Mouse (Mus musculus): ENCODE data around the gene Ankrd10. TPM values are rescaled to one million over a fixed set of nuclear protein-coding genes. Genes with fewer than 3 reads are reported as not detected.

Gene Ankrd10
- 49.3 and 56.7 TPM in 2 replicates for polyA plus RNA-seq (2015; fragmentation: Nextera tagmentation; extraction: Ambion mirVana)

GRCm38 (mm10) chr8:11635611-11636081, at the start of gene Ankrd10:
TSS of gene Ankrd10 (minus strand) at chr8:11635757.

Small RNA genes within 50 kb of the gene (microRNA-seq; reads per million reads assigned to microRNA genes)
- gene Mir7238, result not detected

Other genes starting within 250 kb of the Ankrd10 start
- 1.4 and 1.8 TPM in 2 replicates for gene Rab20, start 157.0 kb downstream of the Ankrd10 start, polyA plus RNA-seq (2015; fragmentation: Nextera tagmentation; extraction: Ambion mirVana)
- 121 and 131 TPM in 2 replicates for gene Naxd, start 138.3 kb downstream of the Ankrd10 start, polyA plus RNA-seq (2015; fragmentation: Nextera tagmentation; extraction: Ambion mirVana)
- gene Cars2, start 85.0 kb downstream of the Ankrd10 start, polyA plus RNA-seq (2015; fragmentation: Nextera tagmentation; extraction: Ambion mirVana), result 21.7 and 25.5 TPM in 2 replicates
- 46.5 and 48.0 TPM in 2 replicates for gene Ing1, start 80.2 kb downstream of the Ankrd10 start, polyA plus RNA-seq (2015; fragmentation: Nextera tagmentation; extraction: Ambion mirVana)
- gene 1700016D06Rik, start 65.3 kb upstream of the Ankrd10 start, polyA plus RNA-seq (2015; fragmentation: Nextera tagmentation; extraction: Ambion mirVana), result not detected in 2 replicates
- 46.7 and 55.0 TPM in 2 replicates for gene Arhgef7, start 92.0 kb upstream of the Ankrd10 start, polyA plus RNA-seq (2015; fragmentation: Nextera tagmentation; extraction: Ambion mirVana)
- 0.36 and 0.62 TPM in 2 replicates for gene Tex29, start 204.7 kb upstream of the Ankrd10 start, polyA plus RNA-seq (2015; fragmentation: Nextera tagmentation; extraction: Ambion mirVana)